Comparison of ENCODE assay signal across 18 mouse cellular contexts in genomic region chr6:62281256-62281655, GRCm38 (mm10).
"Had no signal": no experiment of that assay in that cellular context is flagged by ENCODE, and none has a peak within 500 bp of the region (broad histone marks: within the 10 kb centered on the region; RNA-seq: fewer than 3 reads in every experiment).

No protein-coding gene starts in this region.

- H3K27ac ChIP-seq: liver, embryonic 12.5 days; liver, embryonic 14.5 days; midbrain, embryonic 10.5 days; neural tube, embryonic 13.5 days; neural tube, embryonic 15.5 days had no signal

- ATAC-seq: liver, embryonic 12.5 days had no signal

- H3K9me3 ChIP-seq: liver, embryonic 12.5 days; midbrain, embryonic 10.5 days; neural tube, embryonic 13.5 days; neural tube, embryonic 15.5 days had no signal

- H3K27me3 ChIP-seq: liver, embryonic 12.5 days; neural tube, embryonic 13.5 days; neural tube, embryonic 15.5 days had no signal

- H3K4me1 ChIP-seq: liver, embryonic 12.5 days; midbrain, embryonic 10.5 days; neural tube, embryonic 13.5 days; neural tube, embryonic 15.5 days had no signal

- H3K4me3 ChIP-seq: liver, embryonic 12.5 days; midbrain, embryonic 10.5 days; myocyte; neural tube, embryonic 13.5 days; neural tube, embryonic 15.5 days had no signal

- H3K9ac ChIP-seq: liver, embryonic 12.5 days; liver, embryonic 14.5 days; lung, embryonic 14.5 days; neural tube, embryonic 13.5 days; neural tube, embryonic 15.5 days had no signal

- H3K4me2 ChIP-seq: liver, embryonic 12.5 days; lung, embryonic 14.5 days; neural tube, embryonic 13.5 days; neural tube, embryonic 15.5 days had no signal

- DNase-seq: lung, adult 18-20 months; lung, embryonic 14.5 days; lung, postnatal 10 days; lung, postnatal 4 days; retina, postnatal 1 day; right cerebral cortex, adult 18-20 months; right cerebral cortex, postnatal 25 days; right cerebral cortex, postnatal 4 days; spleen, adult 18-20 months; thymus, adult 18-20 months; thymus, postnatal 14 days; thymus, postnatal 36 days had no signal

- H3K36me3 ChIP-seq: liver, embryonic 12.5 days; midbrain, embryonic 10.5 days; neural tube, embryonic 13.5 days; neural tube, embryonic 15.5 days had no signal
